Mouse (Mus musculus): ENCODE measurements around the gene Eri2. TPM values are rescaled to one million over a fixed set of nuclear protein-coding genes. Genes with fewer than 3 reads are reported as not detected.
"Not testable (repeated sequence)": the region's sequence is repeated elsewhere in the genome, so short reads cannot be mapped to it uniquely, and the experiment has no call there.

Gene Eri2
- polyA plus RNA-seq, 1 experiment from 2014 or later: 27.5 TPM

DNA sequence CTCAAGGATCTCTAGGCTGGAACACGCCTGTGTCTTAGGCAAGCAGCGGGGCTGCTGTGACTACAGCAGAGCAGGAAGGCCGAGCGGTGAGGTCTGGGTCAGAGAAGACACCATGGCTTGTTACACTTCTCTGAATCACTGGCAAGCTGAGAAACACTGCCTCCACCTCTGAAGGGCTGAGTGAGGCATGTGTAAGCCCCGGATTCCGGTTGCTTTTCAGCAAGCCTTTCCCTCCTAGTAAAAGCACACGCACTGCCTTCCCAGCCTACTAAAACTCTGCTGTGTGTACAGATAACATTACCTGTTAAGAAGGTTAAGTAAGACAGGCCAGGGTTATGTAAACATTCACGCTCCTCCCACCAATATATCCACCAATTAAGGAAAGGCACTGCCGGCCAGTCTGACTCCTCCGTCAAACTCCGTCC is 33.3 kb downstream of the Eri2 start, which contains the start of gene Acsm3:
Gene Acsm3, plus strand, starts transcription at position 397 of the 425 bp plus-strand sequence.
- Histone ChIP-seq H3K9me3 (ENCODE audit: control insufficient read depth, low read depth, low read length) (no peaks in the 10 kb centered on the region; the same call in 1 of the 2 replicates), H3K27ac (ENCODE audit: low read length) (no peak within 1 kb of the TSS), H3K4me3 (ENCODE audit: low read depth, low read length) (no peak within 1 kb of the TSS), H3K9ac (replicated peaks; ENCODE audit: low read depth, low read length) (no peak within 1 kb of the TSS), H3K27me3 (ENCODE audit: control insufficient read depth, insufficient read depth, low read length) (no peaks in the 10 kb centered on the region), H3K4me2 (replicated peaks; ENCODE audit: low read depth, low read length) (no peak within 1 kb of the TSS), H3K4me1 (ENCODE audit: control insufficient read depth, insufficient read depth, low read length) (no peaks in the 10 kb centered on the region), H3K36me3 (ENCODE audit: control insufficient read depth, insufficient read depth, low read length) (no peaks in the 10 kb centered on the region)
- ATAC-seq (ENCODE audit: insufficient number of reproducible peaks, insufficient read depth, low FRiP score, low read depth): peak; percentile 78; the same call in 1 of the 2 replicates
- 26% methylated on average over 11 of the region's 11 CpGs for WGBS

DNA sequence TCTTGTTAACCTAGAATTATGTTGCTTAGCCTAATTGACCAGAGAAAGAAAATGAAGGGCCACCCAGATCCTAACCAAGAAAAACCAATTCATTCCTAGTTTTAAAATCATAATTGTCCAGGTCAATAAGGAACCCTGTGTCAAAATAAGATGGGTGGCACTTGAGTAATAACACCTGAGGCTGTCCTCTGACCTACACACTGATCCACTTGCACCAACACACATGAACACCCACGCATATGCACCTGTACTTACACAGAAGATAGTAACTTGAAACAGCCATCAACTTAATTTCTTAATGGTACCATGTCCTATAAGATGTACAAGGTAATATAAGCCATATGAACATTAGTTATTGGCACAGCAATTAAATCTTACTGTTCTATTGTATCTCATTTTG is 40.2 kb downstream of the Eri2 start:
- H3K4me1 ChIP-seq (ENCODE audit: control insufficient read depth, insufficient read depth, low read length): no peaks in the 10 kb centered on the region
- 87% methylated on average over 1 of the region's 1 CpGs for WGBS
- no peaks in the 10 kb centered on the region for H3K27me3 ChIP-seq (ENCODE audit: control insufficient read depth, insufficient read depth, low read length)
- no peaks in the 10 kb centered on the region for H3K36me3 ChIP-seq (ENCODE audit: control insufficient read depth, insufficient read depth, low read length)
- ATAC-seq (ENCODE audit: insufficient number of reproducible peaks, insufficient read depth, low FRiP score, low read depth): no peak
- H3K4me2 ChIP-seq (replicated peaks; ENCODE audit: low read depth, low read length): no peak overlapping the region
- H3K27ac ChIP-seq (ENCODE audit: low read length): no peak overlapping the region
- no peak overlapping the region for H3K9ac ChIP-seq (replicated peaks; ENCODE audit: low read depth, low read length)
- no peaks in the 10 kb centered on the region for H3K9me3 ChIP-seq (ENCODE audit: control insufficient read depth, low read depth, low read length)
- H3K4me3 ChIP-seq (ENCODE audit: low read depth, low read length): no peak overlapping the region

DNA sequence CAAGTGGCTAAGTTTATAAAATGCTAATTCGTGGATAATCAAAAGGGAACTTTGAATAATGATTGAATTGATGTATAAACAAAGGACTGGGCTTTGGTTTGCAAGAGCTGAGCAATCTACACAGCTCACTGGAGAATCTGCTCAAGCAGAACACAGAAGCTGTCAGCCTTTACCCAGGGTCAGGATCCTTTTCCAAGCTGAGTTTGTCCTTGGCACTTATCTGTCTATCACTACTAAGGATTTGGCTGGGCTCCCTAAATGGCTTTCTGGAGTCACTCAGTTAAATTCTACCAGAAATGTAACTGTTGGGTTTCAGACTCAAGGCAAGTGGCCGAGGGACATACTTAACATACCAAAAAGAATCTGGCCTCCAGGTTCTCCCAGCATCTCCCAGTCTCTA is 43.9 kb downstream of the Eri2 start:
- Histone ChIP-seq H3K27me3 (ENCODE audit: control insufficient read depth, insufficient read depth, low read length) (no peaks in the 10 kb centered on the region), H3K4me1 (ENCODE audit: control insufficient read depth, insufficient read depth, low read length) (no peaks in the 10 kb centered on the region), H3K9me3 (ENCODE audit: control insufficient read depth, low read depth, low read length) (no peaks in the 10 kb centered on the region), H3K9ac (replicated peaks; ENCODE audit: low read depth, low read length) (no peak overlapping the region), H3K27ac (ENCODE audit: low read length) (no peak overlapping the region), H3K36me3 (ENCODE audit: control insufficient read depth, insufficient read depth, low read length) (no peaks in the 10 kb centered on the region), H3K4me3 (ENCODE audit: low read depth, low read length) (no peak overlapping the region), H3K4me2 (replicated peaks; ENCODE audit: low read depth, low read length) (no peak overlapping the region)
- 53% methylated on average over 2 of the region's 2 CpGs for WGBS
- no peak for ATAC-seq (ENCODE audit: insufficient number of reproducible peaks, insufficient read depth, low FRiP score, low read depth)

DNA sequence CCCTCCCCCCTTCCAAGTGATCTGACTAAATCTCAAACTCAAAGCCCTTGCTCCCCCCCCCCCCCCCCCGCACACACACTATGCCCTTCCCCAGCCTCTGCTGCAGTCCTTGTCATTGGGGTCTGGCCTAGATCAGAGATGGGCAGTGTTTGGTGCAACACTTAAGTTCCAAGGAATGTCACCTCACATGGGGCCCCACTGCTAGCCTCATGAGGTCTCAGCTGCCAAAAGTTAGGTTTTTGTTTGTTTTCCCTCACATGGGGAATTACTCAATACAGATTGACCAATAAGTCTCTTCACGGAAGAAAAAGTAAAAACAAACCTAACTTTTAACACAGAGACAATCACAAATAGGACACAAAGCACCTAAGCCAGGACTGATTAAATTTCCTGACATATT is 45.1 kb downstream of the Eri2 start:
- Histone ChIP-seq H3K4me1 (ENCODE audit: control insufficient read depth, insufficient read depth, low read length) (no peaks in the 10 kb centered on the region), H3K36me3 (ENCODE audit: control insufficient read depth, insufficient read depth, low read length) (no peaks in the 10 kb centered on the region), H3K9me3 (ENCODE audit: control insufficient read depth, low read depth, low read length) (no peaks in the 10 kb centered on the region), H3K27ac (ENCODE audit: low read length) (no peak overlapping the region), H3K4me2 (replicated peaks; ENCODE audit: low read depth, low read length) (no peak overlapping the region), H3K9ac (replicated peaks; ENCODE audit: low read depth, low read length) (no peak overlapping the region), H3K27me3 (ENCODE audit: control insufficient read depth, insufficient read depth, low read length) (no peaks in the 10 kb centered on the region), H3K4me3 (ENCODE audit: low read depth, low read length) (no peak overlapping the region)
- WGBS: 63% methylated on average over 1 of the region's 2 CpGs
- ATAC-seq (ENCODE audit: insufficient number of reproducible peaks, insufficient read depth, low FRiP score, low read depth): no peak

DNA sequence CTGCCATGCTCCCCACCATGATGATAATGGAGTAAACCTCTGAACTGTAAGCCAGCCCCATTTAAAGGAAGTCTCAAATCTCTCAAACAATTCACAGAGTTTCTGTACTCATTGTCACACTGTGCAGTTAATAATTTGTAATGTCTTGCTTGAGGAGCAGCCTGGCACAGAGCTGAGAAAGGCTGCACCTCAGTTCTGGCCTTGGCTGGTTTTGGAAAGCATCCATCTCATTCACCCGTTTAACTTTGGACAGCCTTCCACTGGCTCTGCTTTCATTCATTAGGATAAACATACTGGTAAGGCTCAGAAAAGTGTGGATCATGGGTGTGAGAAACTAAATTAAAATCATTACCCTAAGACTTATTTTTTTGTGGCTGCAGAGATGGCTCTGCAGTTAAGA is 48.0 kb downstream of the Eri2 start:
- no peak for ATAC-seq (ENCODE audit: insufficient number of reproducible peaks, insufficient read depth, low FRiP score, low read depth)
- Histone ChIP-seq H3K4me1 (ENCODE audit: control insufficient read depth, insufficient read depth, low read length) (no peaks in the 10 kb centered on the region), H3K27ac (ENCODE audit: low read length) (no peak overlapping the region), H3K4me2 (replicated peaks; ENCODE audit: low read depth, low read length) (no peak overlapping the region), H3K27me3 (ENCODE audit: control insufficient read depth, insufficient read depth, low read length) (no peaks in the 10 kb centered on the region), H3K9ac (replicated peaks; ENCODE audit: low read depth, low read length) (no peak overlapping the region), H3K4me3 (ENCODE audit: low read depth, low read length) (no peak overlapping the region), H3K9me3 (ENCODE audit: control insufficient read depth, low read depth, low read length) (no peaks in the 10 kb centered on the region), H3K36me3 (ENCODE audit: control insufficient read depth, insufficient read depth, low read length) (no peaks in the 10 kb centered on the region)
- 74% methylated on average over 1 of the region's 1 CpGs for WGBS

DNA sequence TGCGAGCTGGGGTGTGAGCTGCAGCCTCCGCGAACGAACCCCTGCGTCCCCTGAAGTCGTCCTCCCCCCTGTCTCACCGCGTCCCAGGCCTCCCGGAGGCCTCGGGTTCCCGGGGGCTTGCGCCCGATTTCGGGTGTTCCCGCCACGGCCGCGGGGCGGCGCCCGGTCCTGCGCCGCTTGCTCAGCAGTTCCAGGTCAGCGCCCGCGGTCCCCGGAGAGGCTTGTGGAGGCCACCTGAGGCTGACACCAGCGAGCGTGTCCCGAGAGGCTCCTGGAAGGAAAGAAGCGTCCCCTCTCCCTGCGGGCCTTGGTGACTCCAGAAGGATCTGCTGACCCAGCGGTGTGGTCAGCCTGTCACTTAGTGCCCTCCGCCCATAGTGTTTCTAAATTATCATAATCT is 49.5 kb downstream of the Eri2 start:
- H3K27ac ChIP-seq (ENCODE audit: low read length): no peak overlapping the region
- H3K4me3 ChIP-seq (ENCODE audit: low read depth, low read length): 0 out of 2 replicates have a peak overlapping the region, but pooled peaks have one; percentile 8
- no peaks in the 10 kb centered on the region for H3K27me3 ChIP-seq (ENCODE audit: control insufficient read depth, insufficient read depth, low read length)
- H3K4me2 ChIP-seq (replicated peaks; ENCODE audit: low read depth, low read length): peak overlapping the region; percentile 33; the same call in 1 of the 2 replicates
- H3K9me3 ChIP-seq (ENCODE audit: control insufficient read depth, low read depth, low read length): no peaks in the 10 kb centered on the region
- no peaks in the 10 kb centered on the region for H3K36me3 ChIP-seq (ENCODE audit: control insufficient read depth, insufficient read depth, low read length)
- WGBS: 9% methylated on average over 34 of the region's 34 CpGs
- H3K4me1 ChIP-seq (ENCODE audit: control insufficient read depth, insufficient read depth, low read length): no peaks in the 10 kb centered on the region
- H3K9ac ChIP-seq (replicated peaks; ENCODE audit: low read depth, low read length): no peak overlapping the region
- ATAC-seq (ENCODE audit: insufficient number of reproducible peaks, insufficient read depth, low FRiP score, low read depth): peak; percentile 33; the same call in 1 of the 2 replicates

DNA sequence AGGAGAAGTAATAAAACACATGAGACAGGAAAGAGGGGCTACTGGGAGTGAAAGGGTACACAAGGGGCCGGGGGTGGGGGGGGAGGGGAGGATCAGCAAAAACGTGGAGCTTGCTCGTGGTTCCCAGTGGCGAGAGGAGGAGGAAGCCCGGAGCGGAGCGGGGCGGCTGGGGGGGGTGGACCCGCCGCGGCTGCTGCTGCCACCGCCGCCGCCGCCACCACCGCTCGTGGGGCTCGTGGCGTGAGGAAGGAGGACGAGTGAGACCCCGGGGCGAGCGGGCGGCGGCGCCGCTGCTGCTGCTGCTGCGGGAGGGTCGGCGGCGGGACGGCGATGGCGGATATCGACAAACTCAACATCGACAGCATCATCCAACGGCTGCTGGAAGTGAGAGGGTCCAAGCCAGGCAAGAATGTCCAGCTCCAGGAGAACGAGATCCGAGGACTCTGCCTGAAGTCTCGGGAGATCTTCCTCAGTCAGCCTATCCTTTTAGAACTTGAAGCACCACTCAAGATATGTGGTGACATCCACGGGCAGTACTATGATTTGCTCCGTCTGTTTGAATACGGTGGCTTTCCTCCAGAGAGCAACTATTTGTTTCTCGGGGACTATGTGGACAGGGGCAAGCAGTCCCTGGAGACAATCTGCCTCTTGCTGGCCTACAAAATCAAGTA is 53.9 kb downstream of the Eri2 start:
- not testable (repeated sequence) for H3K36me3 ChIP-seq (ENCODE audit: control insufficient read depth, insufficient read depth, low read length); H3K4me1 ChIP-seq (ENCODE audit: control insufficient read depth, insufficient read depth, low read length); H3K9ac ChIP-seq (replicated peaks; ENCODE audit: low read depth, low read length); H3K27me3 ChIP-seq (ENCODE audit: control insufficient read depth, insufficient read depth, low read length); H3K27ac ChIP-seq (ENCODE audit: low read length); H3K9me3 ChIP-seq (ENCODE audit: control insufficient read depth, low read depth, low read length)
- 0 out of 2 replicates have a peak, but pooled peaks have one; percentile 61 for ATAC-seq (ENCODE audit: insufficient number of reproducible peaks, insufficient read depth, low FRiP score, low read depth)
- 2% methylated on average over 22 of the region's 44 CpGs for WGBS
- Histone ChIP-seq H3K4me3 (ENCODE audit: low read depth, low read length) (peak overlapping the region; percentile 23), H3K4me2 (replicated peaks; ENCODE audit: low read depth, low read length) (peak overlapping the region; percentile 35)

DNA sequence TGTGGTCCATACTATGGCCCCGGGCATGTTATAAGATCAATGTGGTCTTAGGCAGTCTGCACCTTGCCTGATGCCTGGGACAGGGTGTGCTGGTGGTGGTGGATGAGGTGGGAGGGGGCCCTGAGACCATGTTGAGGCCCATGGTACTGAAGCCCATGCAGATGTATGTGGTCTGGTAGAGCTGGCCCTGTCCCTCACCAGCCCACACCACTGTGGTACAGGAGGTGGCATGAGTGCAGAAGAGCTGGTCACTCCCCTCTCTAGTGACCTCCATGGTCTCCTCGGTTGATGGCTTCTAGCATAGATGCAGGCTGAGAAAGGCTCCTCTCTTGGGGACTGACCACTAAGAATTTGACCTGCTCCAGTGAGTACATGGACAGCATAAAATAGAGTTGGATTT is 55.0 kb downstream of the Eri2 start:
- no peak overlapping the region for H3K4me2 ChIP-seq (replicated peaks; ENCODE audit: low read depth, low read length)
- no peaks in the 10 kb centered on the region for H3K27me3 ChIP-seq (ENCODE audit: control insufficient read depth, insufficient read depth, low read length)
- H3K9me3 ChIP-seq (ENCODE audit: control insufficient read depth, low read depth, low read length): no peaks in the 10 kb centered on the region
- H3K4me3 ChIP-seq (ENCODE audit: low read depth, low read length): no peak overlapping the region
- no peak overlapping the region for H3K27ac ChIP-seq (ENCODE audit: low read length)
- 90% methylated on average over 2 of the region's 2 CpGs for WGBS
- no peaks in the 10 kb centered on the region for H3K4me1 ChIP-seq (ENCODE audit: control insufficient read depth, insufficient read depth, low read length)
- H3K9ac ChIP-seq (replicated peaks; ENCODE audit: low read depth, low read length): no peak overlapping the region
- no peak for ATAC-seq (ENCODE audit: insufficient number of reproducible peaks, insufficient read depth, low FRiP score, low read depth)
- no peaks in the 10 kb centered on the region for H3K36me3 ChIP-seq (ENCODE audit: control insufficient read depth, insufficient read depth, low read length)

DNA sequence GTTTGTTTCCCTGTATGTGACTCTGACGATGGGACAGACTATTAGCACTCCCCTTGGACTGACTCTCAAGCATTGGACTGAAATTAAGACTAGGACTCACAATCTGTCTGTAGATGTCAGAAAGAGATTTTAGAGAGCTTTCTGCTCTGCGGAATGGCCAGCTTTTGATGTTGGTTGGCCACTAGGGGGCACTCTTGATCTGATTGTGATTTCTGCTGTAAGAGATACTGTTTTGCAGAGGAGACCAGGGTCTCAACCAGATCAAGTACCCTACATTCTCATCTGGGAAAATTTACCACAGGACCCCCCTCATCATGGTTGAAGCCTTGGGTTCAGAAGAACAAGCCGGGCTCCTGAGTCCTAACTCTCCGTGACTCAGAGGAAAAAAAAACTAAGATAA is 62.6 kb downstream of the Eri2 start:
- 86% methylated on average over 4 of the region's 4 CpGs for WGBS
- not testable (repeated sequence) for H3K27me3 ChIP-seq (ENCODE audit: control insufficient read depth, insufficient read depth, low read length)

More for the DNA sequence above, 62.6 kb downstream of the Eri2 start:
- not testable (repeated sequence) for H3K27ac ChIP-seq (ENCODE audit: low read length); H3K4me2 ChIP-seq (replicated peaks; ENCODE audit: low read depth, low read length); H3K36me3 ChIP-seq (ENCODE audit: control insufficient read depth, insufficient read depth, low read length); ATAC-seq (ENCODE audit: insufficient number of reproducible peaks, insufficient read depth, low FRiP score, low read depth); H3K4me3 ChIP-seq (ENCODE audit: low read depth, low read length); H3K9me3 ChIP-seq (ENCODE audit: control insufficient read depth, low read depth, low read length); H3K4me1 ChIP-seq (ENCODE audit: control insufficient read depth, insufficient read depth, low read length); H3K9ac ChIP-seq (replicated peaks; ENCODE audit: low read depth, low read length)
